Mouse (Mus musculus) adrenal gland, postnatal 4 days (tissue): ENCODE data around the gene Lta. TPM values are rescaled to one million over a fixed set of nuclear protein-coding genes. Genes with fewer than 3 reads are reported as not detected.

Experiments used
- DNase-seq, 2 experiments: peaks; one replicate each; pipeline ENCODE4 v3.0.0; 2021 to 2022; ENCODE audit warnings: low spot score in 2 of 2, mixed read lengths in 2 of 2
- total RNA-seq, 2 experiments: library from RNA; stranded (reverse); gene quantifications; 2 replicates each; pipeline ENCODE4 v1.2.3; 2021

The Lta gene
- total RNA-seq, 2 experiments from 2014 or later: 0.73 to 0.78 TPM

GRCm38 (mm10) chr17:35210593-35210992, 5.4 kb upstream of the Lta start:
- no peak for DNase-seq

GRCm38 (mm10) chr17:35209785-35210535, 4.8 kb upstream of the Lta start:
- DNase-seq: no peak

DNA sequence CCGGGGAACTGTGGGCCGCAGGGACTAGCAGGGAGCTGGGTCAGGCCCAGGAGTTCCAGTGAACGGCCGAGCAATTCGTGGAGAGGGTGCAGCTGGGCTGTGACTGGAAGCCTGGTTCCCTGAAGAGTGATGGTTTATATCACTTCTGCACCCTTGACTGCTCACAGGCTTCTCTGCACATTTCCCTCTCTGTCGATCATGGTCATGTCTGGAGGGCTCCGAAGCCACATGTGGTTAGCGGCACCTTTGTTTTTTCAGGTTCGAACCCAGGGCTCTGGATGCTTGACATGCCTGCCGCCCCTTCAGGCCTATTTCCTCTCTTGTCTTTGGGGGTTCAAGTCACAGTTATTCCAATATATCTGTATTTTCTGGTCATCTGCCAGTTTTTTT, 224 bp upstream of the Lta start:
- DNase-seq: no peak

GRCm38 (mm10) chr17:35202442-35202841, 2.7 kb downstream of the Lta start:
- DNase-seq: no peak

GRCm38 (mm10) chr17:35201787-35202186, 3.4 kb downstream of the Lta start, which contains the start of gene Tnf:
Gene Tnf (minus strand): TSS chr17:35202007.
- no peak for DNase-seq

GRCm38 (mm10) chr17:35201128-35201527, 4.0 kb downstream of the Lta start:
- no peak for DNase-seq

GRCm38 (mm10) chr17:35200398-35200797, 4.8 kb downstream of the Lta start:
- DNase-seq: no peak

DNA sequence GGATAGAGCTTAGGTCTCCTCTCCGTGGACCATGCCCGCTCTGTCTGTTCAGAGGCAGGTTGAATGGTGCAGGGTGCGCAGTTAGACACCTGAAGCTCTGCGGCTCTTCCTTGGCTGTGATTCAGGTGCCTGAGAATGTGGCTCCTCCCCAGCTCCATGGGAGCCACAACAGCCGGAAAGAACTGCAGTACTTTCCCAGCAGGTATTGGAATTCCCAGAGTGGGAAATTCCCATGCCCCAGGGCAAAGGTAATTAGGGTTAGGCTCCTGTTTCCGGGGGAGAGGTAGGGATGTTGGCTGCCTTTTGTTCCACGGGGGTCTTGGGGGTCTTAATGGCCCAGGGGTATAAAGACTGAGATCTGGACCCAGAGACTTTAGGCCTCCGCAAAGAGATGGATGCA, 6.2 kb downstream of the Lta start:
- DNase-seq: no peak

- no peak for DNase-seq
These were observed 7.1 kb downstream of the Lta start for GRCm38 (mm10) chr17:35198029-35198428.

- DNase-seq: no peak
These were observed 8.0 kb downstream of the Lta start for GRCm38 (mm10) chr17:35197126-35197525.

DNA sequence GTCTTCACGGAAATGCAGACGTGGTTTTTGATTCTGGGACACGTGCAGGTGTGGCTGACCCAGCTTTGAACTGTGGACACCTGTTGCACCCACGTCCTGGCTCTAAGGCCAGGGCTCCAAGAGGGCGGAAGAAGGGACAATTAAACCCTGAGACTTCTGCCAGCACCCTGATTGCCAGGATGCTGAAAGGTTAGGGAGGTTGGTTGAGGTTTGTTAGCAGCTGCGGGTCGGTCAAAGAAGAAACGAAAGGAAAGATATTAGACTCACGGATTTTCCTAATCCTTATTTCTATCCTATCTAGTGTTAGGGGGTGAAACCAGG, 8.9 kb downstream of the Lta start:
- no peak for DNase-seq

DNA sequence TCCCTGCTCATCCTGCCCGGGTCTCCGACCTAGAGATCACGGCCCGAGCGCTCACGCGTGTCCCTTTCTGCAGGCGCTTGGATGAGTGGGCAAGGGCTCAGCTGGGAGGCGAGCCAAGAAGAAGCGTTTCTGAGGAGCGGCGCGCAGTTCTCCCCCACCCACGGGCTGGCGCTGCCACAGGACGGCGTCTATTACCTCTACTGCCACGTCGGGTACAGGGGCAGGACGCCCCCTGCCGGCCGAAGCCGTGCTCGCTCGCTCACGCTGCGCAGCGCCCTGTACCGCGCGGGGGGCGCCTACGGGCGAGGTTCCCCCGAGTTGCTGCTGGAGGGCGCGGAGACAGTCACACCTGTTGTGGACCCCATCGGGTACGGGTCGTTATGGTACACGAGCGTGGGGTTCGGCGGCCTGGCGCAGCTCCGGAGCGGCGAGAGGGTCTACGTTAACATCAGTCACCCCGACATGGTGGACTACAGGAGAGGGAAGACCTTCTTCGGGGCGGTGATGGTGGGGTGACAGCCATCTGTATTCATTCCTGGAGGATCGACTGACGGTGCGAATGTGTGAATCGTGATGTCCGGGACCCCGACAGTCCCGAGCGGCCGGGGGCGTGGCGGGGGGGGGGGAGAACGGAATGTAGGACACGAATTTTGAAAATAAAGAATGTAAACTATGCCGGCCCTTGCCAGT, 9.4 kb downstream of the Lta start:
- peak; percentile 69 to 72 for DNase-seq

GRCm38 (mm10) chr17:35194844-35195630, 10.1 kb downstream of the Lta start:
- DNase-seq: no peak

DNA sequence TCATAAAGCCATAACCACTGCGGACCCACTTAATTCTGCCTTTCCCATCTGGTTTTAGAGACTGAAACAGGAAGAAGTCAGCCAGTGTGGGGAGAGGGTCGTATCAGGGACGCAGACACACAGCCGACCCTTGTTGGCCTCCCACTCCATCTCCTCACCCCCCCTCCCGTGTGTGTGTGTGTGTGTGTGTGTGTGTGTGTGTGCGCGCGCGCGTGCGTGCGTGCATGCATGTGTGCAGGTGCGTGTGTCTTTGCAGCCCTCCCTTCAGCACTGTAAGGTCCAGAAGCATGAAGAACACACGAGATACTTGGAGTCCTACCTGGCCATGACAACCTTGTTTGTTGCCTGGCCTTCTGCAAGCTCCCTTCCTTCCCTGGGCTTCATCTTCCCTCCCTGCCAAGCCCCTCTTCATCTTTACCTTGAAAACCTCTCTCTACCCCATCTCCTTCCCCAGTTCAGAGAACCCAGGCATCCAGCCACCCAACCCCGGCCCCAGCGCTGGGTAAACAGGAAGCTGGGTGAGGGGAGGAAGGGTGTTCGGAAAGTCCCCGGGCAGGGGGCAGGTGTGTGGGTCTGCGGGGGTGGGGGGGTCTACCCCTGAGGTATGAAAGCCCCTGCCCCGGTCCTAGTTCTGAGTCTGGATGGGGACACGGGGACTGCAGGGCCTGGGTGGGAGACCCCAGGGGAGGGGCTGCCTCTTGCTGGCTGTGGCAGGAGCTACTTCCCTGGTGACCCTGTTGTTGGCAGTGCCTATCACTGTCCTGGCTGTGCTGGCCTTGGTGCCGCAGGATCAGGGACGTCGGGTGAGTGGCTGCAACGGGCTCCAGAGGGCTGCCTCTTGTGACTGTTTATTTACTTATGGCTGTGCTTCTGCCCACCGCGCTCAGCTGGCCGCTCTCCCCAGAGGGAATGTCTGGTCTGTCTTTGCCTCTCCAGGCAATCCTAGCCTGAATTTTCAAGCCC, 11.0 kb downstream of the Lta start, which contains the start of gene Ltb:
Ltb (plus strand) TSS at position 559 of the 963 bp plus-strand sequence.
- DNase-seq: no peak

DNA sequence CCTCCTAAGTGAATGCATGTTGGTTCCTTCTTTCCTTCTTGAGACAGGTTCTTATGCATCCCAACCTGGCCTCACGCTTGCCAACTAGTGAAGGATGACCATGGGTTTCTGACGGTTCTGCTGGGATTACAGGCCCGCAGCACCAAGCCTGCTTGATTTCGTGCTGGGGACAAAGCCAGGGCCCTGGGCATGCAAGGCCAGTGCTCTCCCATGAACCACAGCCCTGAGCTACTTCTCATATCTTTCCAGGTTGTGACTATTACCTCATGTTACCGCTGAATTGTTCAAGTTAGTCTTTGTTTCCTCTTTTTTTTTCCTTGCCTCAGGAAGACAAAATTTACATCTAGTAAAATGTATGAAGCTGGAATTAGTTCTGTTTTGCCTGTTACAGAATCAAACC, 12.2 kb downstream of the Lta start:
- DNase-seq: no peak

- DNase-seq: no peak
These were observed 13.4 kb downstream of the Lta start for GRCm38 (mm10) chr17:35191723-35192122.

- DNase-seq: no peak
These were observed 15.1 kb downstream of the Lta start for GRCm38 (mm10) chr17:35190096-35190495.

DNA sequence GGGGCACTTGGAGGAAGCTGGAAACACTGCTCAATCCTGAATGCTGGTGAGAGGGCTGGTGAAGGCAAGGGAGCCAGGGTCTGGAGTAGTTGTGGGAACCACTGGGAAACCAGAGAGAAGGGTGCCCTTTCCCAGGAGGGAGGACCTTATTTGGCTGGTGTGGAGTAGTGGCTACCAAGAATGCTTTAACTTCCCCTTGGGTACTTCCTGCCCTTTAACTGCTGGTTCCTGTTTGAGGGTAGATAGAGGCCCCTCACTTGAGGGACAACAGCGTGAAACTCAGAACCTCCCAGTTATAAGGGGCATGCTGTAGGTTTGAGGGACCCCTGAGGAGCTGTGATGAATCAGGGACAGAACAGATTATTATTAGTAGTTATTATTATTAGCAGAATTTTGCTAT, 16.0 kb downstream of the Lta start:
- DNase-seq: no peak

DNA sequence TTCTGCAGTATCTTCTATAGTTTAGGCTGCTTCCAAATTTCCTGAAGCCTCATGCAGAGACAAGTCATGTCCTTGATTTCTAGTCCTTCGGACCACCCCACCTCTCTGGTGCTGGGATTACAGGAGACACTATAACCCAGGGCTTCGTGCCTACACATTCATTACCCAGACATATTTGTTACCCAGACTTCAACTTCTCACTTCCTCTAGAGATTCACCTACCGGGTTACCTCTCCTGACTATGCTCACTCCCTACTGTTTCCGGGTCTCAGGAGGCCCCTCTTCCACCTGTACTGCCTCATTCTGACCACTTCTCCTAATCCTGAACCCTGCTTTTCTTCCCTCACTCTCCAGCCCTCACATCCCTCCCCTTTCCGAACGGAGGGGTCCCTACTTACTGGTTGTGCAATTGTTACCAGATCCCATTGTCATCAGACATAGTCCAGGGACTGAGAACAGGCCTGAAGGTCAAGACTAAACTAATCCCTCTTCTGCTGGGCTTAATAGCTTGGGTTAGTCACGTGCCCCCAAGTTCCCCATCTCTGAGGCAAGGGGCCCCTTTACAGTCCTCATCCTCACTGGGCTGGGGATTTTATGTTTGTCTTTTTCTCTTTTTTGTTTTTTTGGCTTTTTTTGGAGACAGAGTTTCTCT, 17.1 kb downstream of the Lta start, which contains the start of gene Lst1:
Lst1 (minus strand) TSS at position 481 of the 652 bp plus-strand sequence.
- no peak for DNase-seq

DNA sequence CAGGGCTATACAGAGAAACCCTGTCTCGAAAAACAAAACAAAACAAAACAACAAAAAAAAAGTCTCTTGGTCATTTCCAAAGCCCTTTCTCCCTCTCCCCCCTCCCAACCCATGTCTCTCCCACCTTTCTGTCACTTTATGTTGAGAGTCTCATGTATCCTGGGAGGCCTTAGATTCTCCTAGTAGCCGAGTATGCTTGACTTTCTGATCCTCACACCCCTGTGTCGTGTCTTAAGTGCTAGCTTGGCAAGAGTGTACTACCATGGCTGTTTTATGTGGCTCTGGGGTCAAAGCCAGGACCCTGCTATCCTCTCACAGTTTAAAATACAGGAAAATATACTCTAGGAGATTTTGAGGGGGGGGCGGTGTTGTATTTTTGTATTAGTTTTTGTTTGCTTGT, 17.8 kb downstream of the Lta start:
- DNase-seq: no peak
